Mouse (Mus musculus) stomach, postnatal 0 days (tissue): Measurements from ENCODE around the gene C1s2.

Source experiments
- CTCF ChIP-seq: IDR thresholded peaks from 2 replicates; pipeline ENCODE4 v1.5.1; 2016; ENCODE audit warnings: antibody characterized with exemption, low read depth, mild to moderate bottlenecking, moderate library complexity
- EP300 ChIP-seq: optimal IDR thresholded peaks from 2 replicates; pipeline ENCODE3; 2016; ENCODE audit warnings: antibody characterized with exemption

GRCm38 (mm10) chr6:124625612-124626011, 10.3 kb downstream of the C1s2 start:
- TF ChIP-seq CTCF (no peak), EP300 (no peak)
